Mouse (Mus musculus) Patski (cell line): ENCODE measurements at regions not wholly inside any gene's neighbourhood (a gene's known extent, or its start where the extent isn't known, plus 50 kb on each side); places are given as distances from the start of the nearest gene placed in this dataset.

Source experiments
- ATAC-seq: fragments of 100-300 bp; one replicate; pipeline ENCODE4 v1.8.0; 2021
- CTCF ChIA-PET: fragments of 350-600 bp; sonication (Branson Sonifier 250); formaldehyde crosslinking; loops from one replicate; lab custom pipeline; 2022; ENCODE audit warnings: inconsistent platforms; lab: Charles Lee
- POLR2A ChIA-PET: fragments of 350-600 bp; sonication (Branson Sonifier 250); formaldehyde crosslinking; loops from one replicate; lab custom pipeline; 2022; ENCODE audit warnings: antibody characterized with exemption, inconsistent platforms; lab: Charles Lee
- DNase-seq: peaks from one replicate; pipeline ENCODE4 v3.0.0-alpha.2; 2011; ENCODE audit warnings: low read depth, low spot score
- H3K27me3 ChIP-seq: fragments of 371-371 bp; one replicate; pipeline ENCODE4 v1.5.1; 2021
- CTCF ChIP-seq: fragments of 100-300 bp; IDR thresholded peaks from one replicate; pipeline ENCODE4 v1.5.1; 2021
- in situ Hi-C: fragments of 300-500 bp; cut with MboI; formaldehyde crosslinking; loops from 3 replicates; pipeline ENCODE4 v1.11.1; 2018; ENCODE audit warnings: low pct_unique_long_range_greater_than_20kb, mixed read lengths

DNA sequence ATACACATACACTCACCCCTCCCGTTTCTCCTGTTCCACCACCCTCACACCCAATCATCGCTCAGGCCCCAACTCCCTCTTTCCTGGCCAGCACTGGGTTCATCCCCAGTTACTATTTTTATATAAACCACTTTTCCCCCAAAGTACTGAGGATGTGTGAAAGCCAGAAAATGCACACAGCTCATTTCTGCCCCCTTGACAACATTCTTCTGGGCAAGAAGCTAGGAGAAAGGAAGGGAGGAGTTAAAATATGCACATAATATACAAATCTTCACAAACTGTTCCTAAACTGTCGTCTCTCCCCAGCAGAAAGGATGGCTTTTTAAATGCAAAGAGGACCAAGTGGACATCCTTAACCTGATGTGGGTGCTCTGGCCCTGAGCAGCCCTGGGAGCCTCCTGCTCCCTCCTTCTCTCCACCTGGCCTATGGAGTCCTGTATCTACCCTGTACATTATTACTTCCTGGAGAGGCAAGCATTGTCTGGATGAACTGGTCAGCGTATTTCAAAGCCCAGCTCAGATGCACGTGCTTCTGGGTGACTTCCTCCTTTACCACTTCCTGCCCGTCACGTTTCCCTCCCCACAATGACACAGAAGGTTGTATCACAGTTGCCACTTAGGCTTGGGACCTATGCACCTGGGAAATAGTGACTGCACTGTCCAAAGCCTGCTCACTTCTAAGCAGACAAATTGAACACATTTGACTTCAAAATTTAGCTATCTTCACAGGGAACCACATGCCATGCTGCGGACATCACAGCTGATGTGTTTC is 227.8 kb downstream of the Rnf144a start:
- ChIA-PET CTCF (no interaction called here), POLR2A (no interaction called here)
- no peak for DNase-seq
- TF ChIP-seq CTCF = no peak
- in situ Hi-C loops = no loop called here
- no peak for ATAC-seq
- no peaks in the 10 kb centered on the region for H3K27me3 ChIP-seq

DNA sequence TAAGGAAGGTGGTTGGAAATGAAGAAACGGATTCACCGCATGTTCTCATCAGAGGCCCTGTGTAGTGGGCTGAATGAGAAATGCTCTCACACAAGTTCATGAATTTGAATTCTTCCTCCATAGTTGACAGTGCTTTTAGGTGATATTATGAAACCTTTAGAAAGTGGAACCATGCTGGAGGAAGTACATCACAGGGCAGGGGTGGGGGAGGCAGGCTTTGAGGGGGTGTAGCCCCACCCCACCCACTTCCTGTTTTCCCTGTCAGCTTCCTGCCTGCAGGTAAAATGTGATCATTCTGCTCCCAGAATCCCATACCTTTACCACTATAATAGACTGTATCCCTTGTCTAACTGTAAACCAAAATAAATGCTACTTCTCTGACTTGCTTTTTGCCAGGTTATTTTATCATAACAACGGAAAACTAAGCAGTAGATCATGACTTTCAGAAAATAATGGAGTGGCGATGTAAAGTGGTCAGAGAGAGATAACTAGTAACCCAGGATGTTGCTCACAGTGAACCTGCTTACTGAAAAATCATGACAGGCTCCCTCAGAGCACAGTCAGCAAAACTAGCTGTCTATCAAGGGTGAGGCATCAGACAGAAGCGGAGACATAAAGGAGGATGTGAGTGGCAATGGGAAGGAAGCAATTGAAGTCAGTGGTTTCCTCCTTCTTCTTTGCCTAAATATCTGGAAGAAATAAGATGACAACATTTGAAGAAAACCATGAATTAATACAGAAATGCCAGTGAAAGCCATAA is 230.2 kb downstream of the Rnf144a start:
- no peak for ATAC-seq
- no peak for TF ChIP-seq CTCF
- in situ Hi-C loops = no loop called here
- CTCF ChIA-PET = no interaction called here
- peaks cover 3% of the 10 kb centered on the region for H3K27me3 ChIP-seq
- no peak for DNase-seq
- POLR2A ChIA-PET = no interaction called here

DNA sequence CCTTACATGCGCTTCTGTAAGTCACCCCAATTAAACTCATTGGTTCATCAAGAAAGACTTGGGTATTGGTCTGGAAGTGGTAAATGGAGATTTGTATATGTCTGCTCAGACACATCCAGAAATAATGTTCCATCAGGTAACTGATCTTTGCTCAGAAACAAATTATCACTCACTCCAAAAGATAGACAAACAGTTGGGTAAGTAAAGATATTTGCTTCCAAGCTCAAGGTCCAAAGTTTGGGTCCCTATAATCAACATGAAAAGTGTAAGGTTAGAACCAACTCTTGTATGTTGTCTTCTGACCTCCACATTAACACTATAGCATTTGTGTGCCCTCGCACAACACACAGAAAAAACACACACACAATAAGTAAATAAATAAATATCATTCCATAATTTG is 232.0 kb downstream of the Rnf144a start:
- ChIA-PET POLR2A (no interaction called here), CTCF (no interaction called here)
- in situ Hi-C loops = no loop called here
- H3K27me3 ChIP-seq = peaks cover 3% of the 10 kb centered on the region
- no peak for TF ChIP-seq CTCF
- no peak for ATAC-seq
- DNase-seq = no peak

DNA sequence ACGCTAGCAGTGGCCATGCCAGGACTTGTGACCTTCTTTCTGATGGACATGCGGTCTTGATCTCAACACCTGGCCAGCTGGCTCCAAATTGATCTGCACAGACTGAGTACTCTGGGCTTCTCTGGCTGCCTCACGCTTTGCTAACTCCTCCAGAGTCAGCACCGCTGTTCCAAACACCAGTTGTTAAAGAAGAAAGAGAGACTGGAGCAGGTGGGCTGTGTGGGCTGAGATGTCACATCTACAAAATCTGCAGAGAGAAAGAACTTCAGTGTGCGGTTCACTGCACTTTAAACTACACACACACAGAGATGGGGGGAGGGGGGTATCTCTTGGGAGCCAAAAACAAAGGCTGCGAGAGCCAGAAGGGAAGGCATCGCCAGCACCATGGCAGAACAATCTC is 234.2 kb downstream of the Rnf144a start:
- ATAC-seq = no peak
- CTCF ChIA-PET = no interaction called here
- POLR2A ChIA-PET = no interaction called here
- in situ Hi-C loops = no loop called here
- no peak for TF ChIP-seq CTCF
- no peak for DNase-seq
- H3K27me3 ChIP-seq = peaks cover 3% of the 10 kb centered on the region

DNA sequence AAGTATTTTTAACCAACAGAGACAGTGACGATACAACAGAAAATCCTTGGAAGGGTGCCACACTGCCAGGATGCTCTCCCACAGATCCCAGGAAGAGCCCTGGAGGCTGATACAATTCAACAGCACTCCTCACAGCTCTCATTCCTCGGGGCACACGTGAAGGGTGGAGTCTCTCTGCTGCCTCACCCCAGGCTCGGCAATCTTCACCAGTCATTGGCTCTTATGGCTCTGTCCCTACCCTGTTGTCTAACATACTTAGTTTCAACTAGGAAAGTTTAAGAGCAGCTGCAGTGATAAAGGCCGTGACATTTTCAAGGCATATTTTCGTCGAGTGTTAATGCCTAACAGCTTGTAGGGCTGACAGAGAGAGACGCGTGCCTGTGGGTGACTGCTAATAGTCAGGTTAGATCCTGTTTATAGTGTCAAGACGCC is 238.8 kb downstream of the Rnf144a start:
- CTCF ChIA-PET = no interaction called here
- DNase-seq = no peak
- POLR2A ChIA-PET = no interaction called here
- H3K27me3 ChIP-seq = peaks cover 4% of the 10 kb centered on the region
- no peak for TF ChIP-seq CTCF
- ATAC-seq = no peak
- in situ Hi-C loops = no loop called here

DNA sequence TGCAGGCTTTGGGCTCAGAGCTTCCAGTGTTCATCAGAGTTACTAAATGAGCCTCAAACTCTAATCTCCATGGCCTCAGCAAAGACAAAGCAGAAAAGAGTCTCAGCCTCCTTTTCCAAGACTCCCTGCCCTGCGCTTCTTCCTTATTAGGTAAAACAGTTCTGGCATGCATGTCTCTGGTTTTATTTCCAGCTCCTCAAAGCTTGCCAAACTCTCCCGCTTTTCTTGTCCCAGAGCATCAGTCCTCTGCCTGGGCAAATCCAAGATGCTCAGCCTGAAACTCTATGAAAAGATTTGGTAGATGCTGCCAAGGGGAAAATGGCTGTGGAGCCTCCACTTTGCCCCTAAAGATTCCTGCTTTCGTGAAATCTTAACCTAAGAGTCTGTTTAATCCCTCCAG is 251.6 kb downstream of the Rnf144a start:
- DNase-seq = no peak
- CTCF ChIA-PET = no interaction called here

DNA sequence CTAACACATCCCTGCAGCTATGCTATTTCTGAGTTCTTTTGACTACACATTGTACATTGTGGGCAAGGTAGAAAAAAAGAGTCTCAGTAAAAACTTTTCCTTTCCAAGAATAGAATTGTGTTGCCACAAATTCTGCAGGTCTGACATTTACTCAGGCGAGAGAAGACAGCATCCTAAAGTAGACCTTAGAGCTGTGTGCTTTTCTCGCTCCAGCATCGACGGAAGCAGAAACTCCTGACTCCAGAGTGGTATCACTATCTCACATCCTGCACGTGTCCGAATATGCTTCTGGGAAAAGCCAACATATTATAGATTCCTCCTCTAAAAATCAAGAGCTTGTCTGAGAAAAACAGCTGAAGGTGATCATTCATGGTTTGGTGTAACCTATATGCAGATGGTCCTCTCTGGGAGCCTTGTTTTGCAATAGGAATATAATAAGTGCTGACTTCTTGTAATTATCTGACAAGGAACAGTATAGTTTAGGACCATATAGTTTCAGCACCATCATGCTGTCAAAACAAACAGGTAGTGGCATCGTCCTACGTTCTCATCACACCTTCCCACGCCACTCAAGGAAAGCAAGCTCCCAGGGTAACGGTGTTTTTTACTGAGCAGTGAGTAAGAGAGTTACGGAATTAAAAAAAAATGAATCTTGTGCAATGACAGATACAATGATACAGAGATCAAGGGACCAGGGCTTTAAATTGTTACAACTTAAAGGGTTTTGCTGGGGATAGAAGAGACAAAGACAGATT is 254.0 kb downstream of the Rnf144a start:
- DNase-seq (no peak), ATAC-seq (no peak)
- in situ Hi-C loops = no loop called here
- no peak for TF ChIP-seq CTCF
- ChIA-PET POLR2A (no interaction called here), CTCF (interaction anchor here (1.6 kb wide), 1 partner anchor 9 kb away, joined by 4 read pairs; no protein-coding TSS in a partner anchor)
- peaks cover 1% of the 10 kb centered on the region for H3K27me3 ChIP-seq

More for the DNA sequence above, 251.6 kb downstream of the Rnf144a start:
- H3K27me3 ChIP-seq = no peaks in the 10 kb centered on the region
- in situ Hi-C loops = no loop called here
- POLR2A ChIA-PET = no interaction called here
- ATAC-seq = no peak
- no peak for TF ChIP-seq CTCF

DNA sequence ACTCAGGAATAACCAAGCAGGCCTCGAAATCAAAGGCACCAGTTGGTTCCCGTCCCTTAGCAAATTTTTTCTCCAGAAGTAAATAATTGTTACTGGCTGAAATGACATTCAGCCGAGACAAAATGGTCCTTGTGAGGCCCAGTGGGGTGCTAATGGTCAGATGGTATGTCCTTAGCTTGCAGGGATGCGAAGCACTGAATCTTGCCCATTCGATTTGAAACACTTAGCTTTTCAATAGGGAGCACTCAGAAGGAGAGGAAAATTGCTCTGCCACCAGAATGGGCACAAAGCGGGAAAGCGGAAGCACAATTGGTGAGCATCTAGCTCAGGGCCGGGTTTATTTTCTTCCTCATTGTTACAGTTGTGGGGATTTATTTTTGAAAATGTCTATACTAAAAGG is 262.1 kb downstream of the Rnf144a start:
- no peak for TF ChIP-seq CTCF
- ATAC-seq = no peak
- in situ Hi-C loops = no loop called here
- no peak for DNase-seq
- CTCF ChIA-PET = interaction anchor here (0.7 kb wide), 1 partner anchor 11 kb away, joined by 3 read pairs; no protein-coding TSS in a partner anchor
- peaks cover 26% of the 10 kb centered on the region for H3K27me3 ChIP-seq
- POLR2A ChIA-PET = no interaction called here

DNA sequence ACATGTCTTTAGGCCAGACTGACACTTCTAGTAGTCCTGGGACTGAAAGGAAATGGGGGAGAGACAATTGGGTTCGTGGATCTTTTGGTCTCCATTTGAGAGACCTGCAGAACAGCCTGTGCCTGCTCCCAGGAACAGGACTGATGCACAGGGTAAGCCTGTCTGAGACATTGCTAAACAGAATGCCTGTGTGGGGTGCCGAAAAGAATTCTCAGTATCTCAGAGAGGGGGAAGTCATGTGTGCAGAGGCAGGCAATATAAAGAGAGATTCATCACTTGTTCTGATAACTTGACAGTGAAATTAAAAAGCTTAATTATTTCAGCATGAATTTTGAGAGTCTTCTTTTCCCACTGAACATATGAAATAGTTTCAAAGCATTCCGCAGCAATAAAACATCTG is 268.7 kb downstream of the Rnf144a start:
- ChIA-PET POLR2A (no interaction called here), CTCF (no interaction called here)
- TF ChIP-seq CTCF = no peak
- in situ Hi-C loops = no loop called here
- ATAC-seq (no peak), DNase-seq (no peak)
- peaks cover 11% of the 10 kb centered on the region for H3K27me3 ChIP-seq

DNA sequence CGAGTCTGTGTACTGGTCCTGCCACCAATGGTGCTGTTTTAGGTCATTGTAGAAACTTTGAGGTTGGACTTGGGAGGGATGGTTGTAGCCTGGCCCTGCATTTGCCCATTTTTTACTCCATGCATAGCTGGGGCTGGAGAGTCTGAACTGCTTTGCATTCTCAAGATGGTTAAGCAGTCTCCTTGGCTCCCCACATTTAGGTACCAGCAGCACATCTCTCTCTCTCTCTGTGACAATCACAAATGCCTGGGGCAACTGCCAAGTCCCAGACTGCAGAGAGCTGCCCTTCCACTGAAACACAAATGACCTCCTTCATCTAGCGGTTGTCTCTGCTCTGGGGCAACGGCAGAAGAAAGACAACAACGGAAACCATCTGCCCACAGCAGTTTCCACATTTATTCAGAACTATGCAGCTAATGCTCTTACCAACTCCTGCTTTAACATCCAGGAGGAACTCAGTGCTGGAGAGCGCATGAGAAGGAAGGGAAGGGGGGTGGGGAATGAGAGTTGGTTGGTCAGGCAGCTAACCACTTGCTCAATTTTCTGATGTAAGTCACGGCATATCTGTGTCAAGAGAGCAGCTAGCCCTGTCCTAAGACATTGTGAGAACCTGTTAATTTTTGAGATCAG is 269.9 kb downstream of the Rnf144a start:
- DNase-seq = no peak
- ChIA-PET CTCF (interaction anchor here (1.1 kb wide), 1 partner anchor 9 kb away, joined by 3 read pairs; no protein-coding TSS in a partner anchor), POLR2A (no interaction called here)
- H3K27me3 ChIP-seq = peaks cover 11% of the 10 kb centered on the region
- ATAC-seq = no peak
- TF ChIP-seq CTCF = no peak
- in situ Hi-C loops = no loop called here
